Mouse (Mus musculus) liver, postnatal 0 days (tissue): ENCODE results near the gene Nln. TPM values are rescaled to one million over a fixed set of nuclear protein-coding genes. Genes with fewer than 3 reads are reported as not detected.

Experiments used
- ATAC-seq: fragments of 200-750 bp; cut with Nextera tagmentation; 2 replicates; pipeline ENCODE4 v1.8.0; 2017; ENCODE audit warnings: mild to moderate bottlenecking, moderate library complexity
- DNase-seq: peaks from one replicate; pipeline ENCODE4 v3.0.0-alpha.2; 2016
- H3K27ac ChIP-seq: fragments of 300-500 bp; sonication (generic); 2 replicates; pipeline ENCODE4 v1.5.1; 2014; ENCODE audit warnings: antibody characterized with exemption, moderate library complexity, mild to moderate bottlenecking, low read depth
- H3K27me3 ChIP-seq: fragments of 300-500 bp; sonication (generic); 2 replicates; pipeline ENCODE4 v1.6.1; 2014; ENCODE audit warnings: low read length, control low read depth, mixed read lengths; ENCODE audit not compliant: insufficient read depth
- H3K36me3 ChIP-seq: fragments of 300-500 bp; sonication (generic); replicated peaks from 2 replicates; pipeline ENCODE4 v1.6.1; 2014; ENCODE audit warnings: mild to moderate bottlenecking, control low read depth, low read length, moderate library complexity, mixed read lengths; ENCODE audit not compliant: insufficient read depth
- H3K4me1 ChIP-seq: fragments of 300-500 bp; sonication (generic); 2 replicates; pipeline ENCODE4 v1.6.1; 2014; ENCODE audit warnings: antibody characterized with exemption, mild to moderate bottlenecking, control low read depth; ENCODE audit not compliant: insufficient read depth
- H3K4me2 ChIP-seq: fragments of 300-500 bp; sonication (generic); 2 replicates; pipeline ENCODE4 v1.6.1; 2014; ENCODE audit warnings: low read depth, mild to moderate bottlenecking, low read length, moderate library complexity, mixed read lengths
- H3K4me3 ChIP-seq: fragments of 300-500 bp; sonication (generic); 2 replicates; pipeline ENCODE4 v1.5.1; 2014; ENCODE audit warnings: low read depth, low read length
- H3K9ac ChIP-seq: fragments of 300-500 bp; sonication (generic); replicated peaks from 2 replicates; pipeline ENCODE4 v1.6.1; 2014; ENCODE audit warnings: mild to moderate bottlenecking, moderate library complexity
- H3K9me3 ChIP-seq: fragments of 300-500 bp; sonication (generic); 2 replicates; pipeline ENCODE4 v1.6.1; 2016; ENCODE audit warnings: mild to moderate bottlenecking, control low read depth, low read length, mixed read lengths
- CTCF ChIP-seq: sonication (generic); IDR thresholded peaks from 2 replicates; pipeline ENCODE4 v1.5.1; 2016; ENCODE audit warnings: antibody characterized with exemption, low read depth
- EP300 ChIP-seq: IDR thresholded peaks from 2 replicates; pipeline ENCODE4 v1.6.1; 2016; ENCODE audit warnings: antibody characterized with exemption, low read depth, mild to moderate bottlenecking
- WGBS: fragments of 180-500 bp; shearing (Covaris S2); extraction: QIAGEN DNeasy Blood & Tissue Kit; methylation state at CpG from one replicate; pipeline ENCODE4 v1.1.7; 2014; ENCODE audit not compliant: insufficient replicate concordance; 5-methylcytosine and 5-hydroxymethylcytosine counted together
- polyA plus RNA-seq: library from polyadenylated mRNA; unstranded; fragments of >200 nt; fragmentation: Nextera tagmentation; extraction: Ambion mirVana; gene quantifications from 2 replicates; pipeline ENCODE4 v1.2.1, GENCODE M21; 2015

Nln gene
- polyA plus RNA-seq, 1 experiment from 2014 or later, result 40.4 TPM

- Histone ChIP-seq H3K9ac (no peak overlapping the region), H3K36me3 (no peaks in the 10 kb centered on the region), H3K27me3 (no peaks in the 10 kb centered on the region), H3K4me2 (no peak overlapping the region), H3K9me3 (0 out of 2 replicates have a peak, but pooled peaks cover 2% of the 10 kb centered on the region), H3K27ac (no peak overlapping the region), H3K4me1 (peaks cover 4% of the 10 kb centered on the region), H3K4me3 (no peak overlapping the region)
- ATAC-seq (no peak), DNase-seq (no peak)
- TF ChIP-seq EP300, result no peak
- TF ChIP-seq CTCF, result no peak
- 72% methylated on average over 2 of the region's 2 CpGs for WGBS
These were observed 85.1 kb downstream of the Nln start for GRCm38 (mm10) chr13:104024275-104024674.

GRCm38 (mm10) chr13:104023356-104023911 is 86.0 kb downstream of the Nln start:
- no peak overlapping the region for H3K4me2 ChIP-seq
- no peaks in the 10 kb centered on the region; the same call in 1 of the 2 replicates for H3K4me1 ChIP-seq
- DNase-seq, result no peak
- H3K9me3 ChIP-seq, result 0 out of 2 replicates have a peak, but pooled peaks cover 2% of the 10 kb centered on the region
- H3K36me3 ChIP-seq, result no peaks in the 10 kb centered on the region
- 0 out of 2 replicates have a peak overlapping the region, but pooled peaks have one; percentile 0 for H3K9ac ChIP-seq
- H3K4me3 ChIP-seq, result no peak overlapping the region
- no peak for ATAC-seq
- no peaks in the 10 kb centered on the region for H3K27me3 ChIP-seq
- no peak overlapping the region; the same call in 1 of the 2 replicates for H3K27ac ChIP-seq
- 82% methylated on average over 11 of the region's 11 CpGs for WGBS
- TF ChIP-seq CTCF (no peak), EP300 (no peak)

- WGBS, result 61% methylated on average over 7 of the region's 7 CpGs
- no peaks in the 10 kb centered on the region for H3K36me3 ChIP-seq
- TF ChIP-seq EP300 (no peak), CTCF (no peak)
- no peak overlapping the region for H3K4me3 ChIP-seq
- H3K9ac ChIP-seq, result no peak overlapping the region
- DNase-seq (no peak), ATAC-seq (no peak)
- no peak overlapping the region for H3K4me2 ChIP-seq
- H3K4me1 ChIP-seq, result no peaks in the 10 kb centered on the region
- no peaks in the 10 kb centered on the region for H3K27me3 ChIP-seq
- 0 out of 2 replicates have a peak, but pooled peaks cover 2% of the 10 kb centered on the region for H3K9me3 ChIP-seq
- no peak overlapping the region for H3K27ac ChIP-seq
These were observed 90.8 kb downstream of the Nln start for GRCm38 (mm10) chr13:104018466-104019076.

- DNase-seq, result no peak
- H3K9me3 ChIP-seq, result 0 out of 2 replicates have a peak, but pooled peaks cover 2% of the 10 kb centered on the region
- no peaks in the 10 kb centered on the region for H3K27me3 ChIP-seq
- H3K4me1 ChIP-seq, result no peaks in the 10 kb centered on the region
- no peak overlapping the region for H3K4me3 ChIP-seq
- H3K9ac ChIP-seq, result no peak overlapping the region
- no peak overlapping the region for H3K27ac ChIP-seq
- TF ChIP-seq CTCF, result no peak
- TF ChIP-seq EP300, result no peak
- 77% methylated on average over 18 of the region's 18 CpGs for WGBS
- no peaks in the 10 kb centered on the region for H3K36me3 ChIP-seq
- no peak for ATAC-seq
- H3K4me2 ChIP-seq, result no peak overlapping the region
These were observed 93.9 kb downstream of the Nln start for GRCm38 (mm10) chr13:104015246-104016105.

- ATAC-seq, result no peak
- Histone ChIP-seq H3K27me3 (no peaks in the 10 kb centered on the region), H3K27ac (no peak overlapping the region), H3K4me2 (no peak overlapping the region), H3K4me1 (no peaks in the 10 kb centered on the region), H3K9ac (no peak overlapping the region), H3K36me3 (no peaks in the 10 kb centered on the region), H3K4me3 (no peak overlapping the region), H3K9me3 (no peaks in the 10 kb centered on the region)
- no peak for TF ChIP-seq EP300
- TF ChIP-seq CTCF, result no peak
- no peak for DNase-seq
- 73% methylated on average over 11 of the region's 11 CpGs for WGBS
These were observed 95.4 kb downstream of the Nln start for GRCm38 (mm10) chr13:104014038-104014437.

GRCm38 (mm10) chr13:104013380-104013779 is 96.0 kb downstream of the Nln start:
- H3K4me2 ChIP-seq, result no peak overlapping the region
- no peak overlapping the region for H3K9ac ChIP-seq
- H3K36me3 ChIP-seq, result no peaks in the 10 kb centered on the region
- WGBS, result 70% methylated on average over 6 of the region's 6 CpGs
- H3K9me3 ChIP-seq, result no peaks in the 10 kb centered on the region
- no peaks in the 10 kb centered on the region for H3K4me1 ChIP-seq
- no peaks in the 10 kb centered on the region for H3K27me3 ChIP-seq
- H3K27ac ChIP-seq, result no peak overlapping the region
- TF ChIP-seq CTCF (no peak), EP300 (no peak)
- DNase-seq, result no peak
- ATAC-seq, result no peak
- H3K4me3 ChIP-seq, result no peak overlapping the region
